Mouse (Mus musculus) forebrain, postnatal 0 days (tissue): ENCODE measurements around the gene Npepps. TPM values are rescaled to one million over a fixed set of nuclear protein-coding genes. Genes with fewer than 3 reads are reported as not detected.
A peak's percentile ranks its signal among the peaks of the same experiment; 100 is the strongest.

ENCODE experiments used
- ATAC-seq: fragments of 200-750 bp; cut with Nextera tagmentation; 2 replicates; pipeline ENCODE4 v1.8.0; 2017; ENCODE audit warnings: mild to moderate bottlenecking, moderate library complexity
- DNase-seq: peaks from one replicate; pipeline ENCODE4 v3.0.0-alpha.2; 2015
- H3K27ac ChIP-seq: fragments of 300-500 bp; sonication (generic); 2 replicates; pipeline ENCODE4 v1.5.1; 2014; ENCODE audit warnings: low read depth, mild to moderate bottlenecking, antibody characterized with exemption, low read length, moderate library complexity, mixed read lengths
- H3K27me3 ChIP-seq: fragments of 300-500 bp; sonication (generic); 2 replicates; pipeline ENCODE4 v1.6.1; 2014; ENCODE audit warnings: mild to moderate bottlenecking, low read length, mixed read lengths; ENCODE audit not compliant: insufficient read depth
- H3K36me3 ChIP-seq: fragments of 300-500 bp; sonication (generic); 2 replicates; pipeline ENCODE4 v1.6.1; 2014; ENCODE audit warnings: mild to moderate bottlenecking, moderate library complexity; ENCODE audit not compliant: insufficient read depth
- H3K4me1 ChIP-seq: fragments of 300-500 bp; sonication (generic); 2 replicates; pipeline ENCODE4 v1.6.1; 2014; ENCODE audit warnings: antibody characterized with exemption; ENCODE audit not compliant: insufficient read depth
- H3K4me2 ChIP-seq: fragments of 300-500 bp; sonication (generic); 2 replicates; pipeline ENCODE4 v1.6.1; 2014; ENCODE audit warnings: low read depth, mild to moderate bottlenecking, moderate library complexity
- H3K4me3 ChIP-seq: fragments of 300-500 bp; sonication (generic); 2 replicates; pipeline ENCODE4 v1.5.1; 2014; ENCODE audit warnings: low read depth, low read length, mixed read lengths
- H3K9ac ChIP-seq: fragments of 300-500 bp; sonication (generic); 2 replicates; pipeline ENCODE4 v1.6.1; 2014; ENCODE audit warnings: mild to moderate bottlenecking
- H3K9me3 ChIP-seq: fragments of 300-500 bp; sonication (generic); 2 replicates; pipeline ENCODE4 v1.6.1; 2016; ENCODE audit warnings: low read length
- CTCF ChIP-seq: sonication (generic); IDR thresholded peaks from 2 replicates; pipeline ENCODE4 v1.5.1; 2016; ENCODE audit warnings: antibody characterized with exemption, control low read depth, low read depth
- WGBS: fragments of 180-500 bp; shearing (Covaris S2); extraction: QIAGEN DNeasy Blood & Tissue Kit; methylation state at CpG from one replicate; pipeline ENCODE4 v1.1.7; 2014; 5-methylcytosine and 5-hydroxymethylcytosine counted together
- polyA plus RNA-seq: library from polyadenylated mRNA; unstranded; fragments of >200 nt; fragmentation: Nextera tagmentation; extraction: Ambion mirVana; gene quantifications from 2 replicates; pipeline ENCODE4 v1.2.1, GENCODE M21; 2015
- total RNA-seq: library from RNA; depleted of rRNA; stranded (reverse); fragments of >200 nt; gene quantifications from 2 replicates; pipeline ENCODE4 v1.2.3, GENCODE M21; 2014

Npepps gene
- total and polyA plus RNA-seq, 2 experiments from 2014 or later: 92.1 to 98.7 TPM

GRCm38 (mm10) chr11:97214411-97214810, 66.0 kb downstream of the Npepps start:
- no peaks in the 10 kb centered on the region for H3K9me3 ChIP-seq
- no peak for TF ChIP-seq CTCF
- H3K27ac ChIP-seq: no peak overlapping the region
- H3K27me3 ChIP-seq: no peaks in the 10 kb centered on the region
- no peak overlapping the region for H3K9ac ChIP-seq
- no peak for DNase-seq
- peaks cover 67% of the 10 kb centered on the region for H3K36me3 ChIP-seq
- no peak for ATAC-seq
- no peaks in the 10 kb centered on the region for H3K4me1 ChIP-seq
- no peak overlapping the region for H3K4me2 ChIP-seq
- 95% methylated on average over 5 of the region's 5 CpGs for WGBS
- no peak overlapping the region for H3K4me3 ChIP-seq

DNA sequence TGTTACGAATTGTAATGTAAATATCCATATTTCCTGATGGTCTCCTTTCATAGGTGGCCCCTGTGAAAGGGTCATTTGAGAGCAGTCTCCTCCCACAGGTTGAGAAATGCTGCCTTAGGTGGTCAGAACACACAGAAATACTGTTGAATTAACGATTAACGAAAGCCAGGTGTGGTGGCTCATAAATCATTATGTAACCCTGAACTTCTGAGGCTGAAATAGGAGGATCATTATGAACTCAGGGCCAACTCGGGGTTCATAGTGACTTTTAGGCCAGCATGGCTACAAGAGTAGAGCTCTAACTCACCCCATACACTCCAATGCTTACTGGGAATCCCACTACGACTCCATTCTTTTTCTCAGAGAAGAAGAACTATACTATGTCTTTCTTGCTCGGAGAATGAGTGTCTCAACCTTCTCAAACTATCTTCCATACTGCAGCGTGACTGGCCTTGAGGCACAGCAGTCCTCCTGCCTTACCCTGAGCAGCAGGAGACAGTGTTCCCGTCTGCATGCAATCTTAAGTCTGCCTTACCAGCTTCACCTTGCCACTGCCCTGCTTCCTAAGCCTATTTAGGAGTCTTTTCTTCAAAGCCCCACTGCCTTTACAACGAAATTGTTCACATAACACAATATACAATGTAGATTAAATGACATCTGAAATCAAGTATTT, 69.6 kb downstream of the Npepps start:
- Histone ChIP-seq H3K9ac (no peak overlapping the region), H3K9me3 (no peaks in the 10 kb centered on the region), H3K27ac (no peak overlapping the region), H3K4me2 (no peak overlapping the region), H3K4me3 (no peak overlapping the region), H3K4me1 (no peaks in the 10 kb centered on the region), H3K36me3 (peaks cover 52% of the 10 kb centered on the region), H3K27me3 (no peaks in the 10 kb centered on the region)
- DNase-seq (no peak), ATAC-seq (no peak)
- TF ChIP-seq CTCF: no peak
- 90% methylated on average over 9 of the region's 9 CpGs for WGBS

- ATAC-seq (no peak), DNase-seq (no peak)
- no peaks in the 10 kb centered on the region for H3K4me1 ChIP-seq
- no peak overlapping the region for H3K27ac ChIP-seq
- no peak for TF ChIP-seq CTCF
- H3K4me3 ChIP-seq: no peak overlapping the region
- H3K4me2 ChIP-seq: no peak overlapping the region
- H3K36me3 ChIP-seq: peaks cover 27% of the 10 kb centered on the region
- WGBS: 75% methylated on average over 8 of the region's 8 CpGs
- H3K27me3 ChIP-seq: no peaks in the 10 kb centered on the region
- no peak overlapping the region for H3K9ac ChIP-seq
- H3K9me3 ChIP-seq: no peaks in the 10 kb centered on the region
Measured at GRCm38 (mm10) chr11:97207011-97207422, 73.4 kb downstream of the Npepps start.

GRCm38 (mm10) chr11:97199519-97199918, 80.9 kb downstream of the Npepps start:
- H3K27me3 ChIP-seq: no peaks in the 10 kb centered on the region
- H3K36me3 ChIP-seq: 0 out of 2 replicates have a peak, but pooled peaks cover 2% of the 10 kb centered on the region
- no peaks in the 10 kb centered on the region for H3K9me3 ChIP-seq
- no peak for TF ChIP-seq CTCF
- H3K4me1 ChIP-seq: no peaks in the 10 kb centered on the region
- 85% methylated on average over 6 of the region's 6 CpGs for WGBS
- H3K4me3 ChIP-seq: no peak overlapping the region
- H3K27ac ChIP-seq: no peak overlapping the region
- no peak overlapping the region for H3K9ac ChIP-seq
- ATAC-seq: no peak
- no peak for DNase-seq
- H3K4me2 ChIP-seq: no peak overlapping the region

GRCm38 (mm10) chr11:97198601-97199000, 81.8 kb downstream of the Npepps start:
- no peaks in the 10 kb centered on the region for H3K36me3 ChIP-seq
- TF ChIP-seq CTCF: peak; percentile 70
- H3K9me3 ChIP-seq: no peaks in the 10 kb centered on the region
- WGBS: 21% methylated on average over 5 of the region's 5 CpGs
- ATAC-seq (no peak), DNase-seq (peak; percentile 41)
- no peak overlapping the region for H3K4me2 ChIP-seq
- H3K4me3 ChIP-seq: no peak overlapping the region
- no peaks in the 10 kb centered on the region for H3K4me1 ChIP-seq
- no peak overlapping the region for H3K9ac ChIP-seq
- no peak overlapping the region for H3K27ac ChIP-seq
- H3K27me3 ChIP-seq: no peaks in the 10 kb centered on the region

DNA sequence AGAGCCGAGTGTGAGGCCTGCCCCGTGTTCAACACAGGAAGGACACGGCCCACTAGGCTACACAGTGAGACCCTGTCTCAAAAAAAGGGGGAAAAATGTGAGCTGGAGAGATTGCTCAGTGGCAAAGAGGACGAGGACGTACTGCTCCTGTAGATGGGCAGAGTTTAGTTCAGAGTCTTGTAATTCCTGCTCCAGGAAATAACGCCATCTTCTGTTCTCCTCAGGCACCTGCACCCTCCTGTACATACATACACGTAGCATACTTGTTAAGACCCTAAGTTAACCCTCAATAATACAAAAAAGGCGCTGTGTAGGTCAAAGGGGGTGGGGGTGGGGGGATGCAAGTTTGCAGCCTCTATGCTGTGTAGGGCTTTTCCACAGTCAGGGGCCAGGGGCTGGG, 83.4 kb downstream of the Npepps start:
- Histone ChIP-seq H3K27ac (no peak overlapping the region), H3K4me2 (no peak overlapping the region), H3K4me1 (no peaks in the 10 kb centered on the region), H3K9ac (no peak overlapping the region), H3K36me3 (no peaks in the 10 kb centered on the region), H3K9me3 (no peaks in the 10 kb centered on the region), H3K4me3 (no peak overlapping the region), H3K27me3 (no peaks in the 10 kb centered on the region)
- ATAC-seq (no peak), DNase-seq (no peak)
- WGBS: 81% methylated on average over 8 of the region's 8 CpGs
- no peak for TF ChIP-seq CTCF

DNA sequence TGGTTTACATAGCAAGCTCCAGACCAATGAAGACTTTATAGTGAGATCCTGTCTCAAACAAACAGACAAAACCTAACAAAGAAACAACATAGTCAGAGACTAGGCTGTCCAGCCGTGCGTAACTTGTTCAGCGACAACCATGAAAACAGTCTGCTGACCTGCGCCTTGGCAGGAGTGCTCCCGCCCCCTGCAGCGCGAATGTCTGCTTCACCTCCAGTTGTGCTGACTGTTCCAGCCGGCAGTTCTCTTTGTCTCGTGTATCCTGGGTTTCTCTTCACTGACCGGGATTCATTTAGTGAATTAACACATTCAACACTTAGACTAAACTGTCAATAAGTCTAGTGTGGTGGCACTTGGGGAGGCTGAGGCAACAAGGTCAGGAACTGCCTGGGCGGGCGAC, 83.9 kb downstream of the Npepps start:
- ATAC-seq: no peak
- Histone ChIP-seq H3K27ac (no peak overlapping the region), H3K9ac (no peak overlapping the region), H3K4me1 (no peaks in the 10 kb centered on the region), H3K4me2 (no peak overlapping the region), H3K27me3 (no peaks in the 10 kb centered on the region), H3K36me3 (no peaks in the 10 kb centered on the region), H3K9me3 (no peaks in the 10 kb centered on the region), H3K4me3 (no peak overlapping the region)
- no peak for TF ChIP-seq CTCF
- 69% methylated on average over 12 of the region's 12 CpGs for WGBS
- no peak for DNase-seq
